Mouse (Mus musculus) intestine, embryonic 16.5 days (tissue): Measurements from ENCODE around the gene Rnaseh2a. TPM values are rescaled to one million over a fixed set of nuclear protein-coding genes. Genes with fewer than 3 reads are reported as not detected.

Experiments
- ATAC-seq: fragments of 200-750 bp; cut with Nextera tagmentation; 2 replicates; pipeline ENCODE4 v1.8.0; 2017; ENCODE audit warnings: moderate TSS enrichment, moderate library complexity
- H3K27ac ChIP-seq: fragments of 300-500 bp; sonication (generic); 2 replicates; pipeline ENCODE4 v1.5.1; 2014; ENCODE audit warnings: mild to moderate bottlenecking, low read length
- H3K27me3 ChIP-seq: fragments of 300-500 bp; sonication (generic); replicated peaks from 2 replicates; pipeline ENCODE4 v1.6.1; 2014; ENCODE audit warnings: low read length, control low read depth, mixed read lengths; ENCODE audit not compliant: control insufficient read depth, insufficient read depth
- H3K36me3 ChIP-seq: fragments of 300-500 bp; sonication (generic); 2 replicates; pipeline ENCODE4 v1.6.1; 2014; ENCODE audit warnings: low read length, control low read depth; ENCODE audit not compliant: control insufficient read depth, insufficient read depth
- H3K4me1 ChIP-seq: fragments of 300-500 bp; sonication (generic); 2 replicates; pipeline ENCODE4 v1.6.1; 2014; ENCODE audit warnings: low read length, control low read depth, mixed read lengths; ENCODE audit not compliant: control insufficient read depth, insufficient read depth
- H3K4me2 ChIP-seq: fragments of 300-500 bp; sonication (generic); 2 replicates; pipeline ENCODE4 v1.6.1; 2014; ENCODE audit warnings: low read depth, low read length, control low read depth
- H3K4me3 ChIP-seq: fragments of 300-500 bp; sonication (generic); 2 replicates; pipeline ENCODE4 v1.5.1; 2014; ENCODE audit warnings: mild to moderate bottlenecking, low read length
- H3K9ac ChIP-seq: fragments of 300-500 bp; sonication (generic); 2 replicates; pipeline ENCODE4 v1.6.1; 2014; ENCODE audit warnings: low read depth, low read length
- H3K9me3 ChIP-seq: fragments of 300-500 bp; sonication (generic); 2 replicates; pipeline ENCODE4 v1.6.1; 2016; ENCODE audit warnings: low read length, control low read depth; ENCODE audit not compliant: control insufficient read depth
- WGBS: fragments of 180-500 bp; shearing (Covaris S2); extraction: QIAGEN DNeasy Blood & Tissue Kit; methylation state at CpG from one replicate; pipeline ENCODE4 v1.1.7; 2014; 5-methylcytosine and 5-hydroxymethylcytosine counted together
- polyA plus RNA-seq: library from polyadenylated mRNA; unstranded; fragments of >200 nt; fragmentation: Nextera tagmentation; extraction: Ambion mirVana; gene quantifications from 2 replicates; pipeline ENCODE4 v1.2.1, GENCODE M21; 2015

Rnaseh2a gene
- polyA plus RNA-seq, 1 experiment from 2014 or later: 120 TPM

DNA sequence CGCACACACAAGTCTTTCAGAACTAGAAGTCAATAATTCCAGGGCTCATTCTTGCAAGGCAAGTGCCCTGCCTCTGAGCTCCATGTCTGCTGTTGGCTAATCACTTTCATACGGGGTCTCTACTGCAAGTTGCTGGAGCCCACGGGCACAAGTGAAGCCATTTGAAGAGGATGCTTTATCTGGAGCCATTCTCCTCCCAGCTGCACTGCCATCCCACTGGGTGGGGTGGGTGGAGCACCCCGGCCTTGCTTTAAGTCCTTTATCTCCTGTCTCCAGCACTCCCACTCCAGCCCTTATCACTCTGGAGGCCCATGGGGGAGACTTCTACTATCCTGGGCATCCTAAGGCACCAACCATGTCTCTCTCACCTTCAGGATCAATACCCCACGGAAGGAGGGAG lies 1.3 kb upstream of the Rnaseh2a start:
- H3K27me3 ChIP-seq: no peaks in the 10 kb centered on the region
- H3K4me1 ChIP-seq: peaks cover 33% of the 10 kb centered on the region
- ATAC-seq: no peak
- H3K4me3 ChIP-seq: peak overlapping the region; percentile 62
- peak overlapping the region; percentile 84 for H3K4me2 ChIP-seq
- no peak overlapping the region for H3K27ac ChIP-seq
- WGBS: 68% methylated on average over 5 of the region's 5 CpGs
- no peaks in the 10 kb centered on the region for H3K36me3 ChIP-seq
- no peaks in the 10 kb centered on the region for H3K9me3 ChIP-seq
- H3K9ac ChIP-seq: peak overlapping the region; percentile 80

GRCm38 (mm10) chr8:84970135-84970790 lies 696 bp upstream of the Rnaseh2a start:
- Histone ChIP-seq H3K27ac (peak overlapping the region; percentile 93), H3K4me2 (peak overlapping the region; percentile 84), H3K4me3 (peak overlapping the region; percentile 62), H3K9me3 (no peaks in the 10 kb centered on the region), H3K36me3 (no peaks in the 10 kb centered on the region), H3K27me3 (no peaks in the 10 kb centered on the region), H3K4me1 (peaks cover 30% of the 10 kb centered on the region), H3K9ac (peak overlapping the region; percentile 80)
- no peak for ATAC-seq
- 3% methylated on average over 21 of the region's 21 CpGs for WGBS

GRCm38 (mm10) chr8:84968650-84969049 lies 917 bp downstream of the Rnaseh2a start:
- peak overlapping the region; percentile 80 for H3K9ac ChIP-seq
- H3K4me1 ChIP-seq: peaks cover 31% of the 10 kb centered on the region
- H3K4me3 ChIP-seq: peak overlapping the region; percentile 62
- H3K9me3 ChIP-seq: no peaks in the 10 kb centered on the region
- WGBS: 5% methylated on average over 2 of the region's 2 CpGs
- H3K4me2 ChIP-seq: peak overlapping the region; percentile 84
- peak overlapping the region; percentile 93 for H3K27ac ChIP-seq
- no peaks in the 10 kb centered on the region for H3K36me3 ChIP-seq
- no peaks in the 10 kb centered on the region for H3K27me3 ChIP-seq
- no peak for ATAC-seq

DNA sequence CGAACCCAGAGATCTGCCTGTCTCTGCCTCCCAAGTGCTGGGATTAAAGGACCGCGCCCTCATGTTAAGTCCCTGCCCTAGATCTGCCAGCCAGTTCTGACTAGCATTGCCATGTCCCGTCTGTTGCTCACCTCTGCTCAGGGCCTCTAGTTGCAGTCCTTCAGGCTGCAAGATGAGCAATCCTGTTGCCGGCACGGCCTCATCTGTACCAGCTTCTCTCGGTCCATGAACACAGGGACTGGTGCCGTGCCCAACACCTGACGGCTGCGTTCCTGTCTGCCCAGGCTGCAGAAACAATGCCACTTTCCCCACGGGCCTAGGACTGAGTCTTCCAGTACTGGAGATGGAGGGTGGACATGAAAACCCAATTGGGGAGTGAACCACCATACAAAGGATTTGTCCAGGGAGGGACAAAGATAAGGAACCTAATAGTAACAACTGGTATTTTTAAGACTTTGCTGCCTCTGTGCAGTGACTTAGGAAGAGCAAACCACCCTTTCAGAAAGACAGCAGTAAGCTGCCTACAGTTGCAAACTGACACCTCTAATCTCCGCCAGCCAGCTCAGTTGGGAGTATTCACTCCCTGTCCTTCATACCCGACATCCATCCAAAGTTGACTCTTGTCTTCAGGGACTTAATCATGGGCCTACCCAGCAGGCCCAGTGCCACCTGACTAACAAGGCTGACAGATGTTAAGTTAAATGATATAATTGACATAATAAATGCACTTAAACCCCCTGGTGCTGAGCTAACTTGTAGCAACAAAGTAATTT lies 1.8 kb downstream of the Rnaseh2a start:
- Histone ChIP-seq H3K36me3 (no peaks in the 10 kb centered on the region), H3K4me1 (peaks cover 31% of the 10 kb centered on the region), H3K27ac (no peak overlapping the region), H3K27me3 (no peaks in the 10 kb centered on the region), H3K4me2 (peak overlapping the region; percentile 84; the same call in 1 of the 2 replicates), H3K9me3 (no peaks in the 10 kb centered on the region), H3K9ac (no peak overlapping the region), H3K4me3 (no peak overlapping the region)
- 88% methylated on average over 13 of the region's 13 CpGs for WGBS
- ATAC-seq: no peak

- Histone ChIP-seq H3K4me3 (no peak overlapping the region), H3K36me3 (0 out of 2 replicates have a peak, but pooled peaks cover 3% of the 10 kb centered on the region), H3K27ac (peak overlapping the region; percentile 50), H3K4me2 (no peak overlapping the region; the same call in 1 of the 2 replicates), H3K27me3 (no peaks in the 10 kb centered on the region), H3K9me3 (no peaks in the 10 kb centered on the region), H3K4me1 (peaks cover 31% of the 10 kb centered on the region), H3K9ac (peak overlapping the region; percentile 11; the same call in 1 of the 2 replicates)
- ATAC-seq: no peak
- WGBS: 33% methylated on average over 3 of the region's 3 CpGs
Observed at GRCm38 (mm10) chr8:84966603-84967002, 3.0 kb downstream of the Rnaseh2a start.

DNA sequence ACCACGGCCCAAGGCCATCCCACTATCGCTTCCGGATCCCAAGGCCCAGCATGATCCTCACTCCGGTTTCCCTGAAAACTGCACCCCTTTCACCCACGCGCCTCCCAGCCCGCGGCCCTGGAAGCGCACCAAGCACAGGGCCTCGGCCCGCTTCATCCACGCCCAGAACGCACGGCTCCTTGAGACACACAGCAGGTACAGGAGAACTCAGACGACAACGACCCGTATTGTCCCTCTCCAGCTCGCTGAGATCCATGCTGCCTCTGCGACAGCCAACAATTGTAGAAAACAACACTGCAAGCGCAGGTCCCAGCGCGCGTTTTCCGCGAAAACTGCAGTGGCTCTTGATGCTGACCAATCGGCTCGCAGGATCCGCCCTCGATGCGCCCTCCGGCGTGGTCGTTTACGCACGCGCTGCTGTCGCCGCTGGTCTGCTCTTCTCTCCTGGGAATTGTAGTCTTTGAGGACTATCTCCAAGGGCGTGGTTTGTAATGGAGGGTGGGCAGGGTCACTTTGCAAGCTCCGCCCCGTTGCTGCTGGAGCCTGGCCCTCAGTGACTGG lies 3.8 kb downstream of the Rnaseh2a start:
- Histone ChIP-seq H3K9ac (peak overlapping the region; percentile 77), H3K27ac (peak overlapping the region; percentile 72), H3K4me3 (peak overlapping the region; percentile 65), H3K27me3 (no peaks in the 10 kb centered on the region), H3K4me1 (peaks cover 26% of the 10 kb centered on the region), H3K4me2 (peak overlapping the region; percentile 93), H3K36me3 (0 out of 2 replicates have a peak, but pooled peaks cover 4% of the 10 kb centered on the region), H3K9me3 (no peaks in the 10 kb centered on the region)
- under 1% methylated on average over 41 of the region's 41 CpGs for WGBS
- ATAC-seq: peak; percentile 89

GRCm38 (mm10) chr8:84963952-84964351 lies 5.6 kb downstream of the Rnaseh2a start:
- H3K27me3 ChIP-seq: no peaks in the 10 kb centered on the region
- ATAC-seq: no peak
- no peak overlapping the region for H3K9ac ChIP-seq
- no peak overlapping the region for H3K4me3 ChIP-seq
- H3K9me3 ChIP-seq: no peaks in the 10 kb centered on the region
- H3K27ac ChIP-seq: no peak overlapping the region
- 0 out of 2 replicates have a peak, but pooled peaks cover 4% of the 10 kb centered on the region for H3K36me3 ChIP-seq
- H3K4me2 ChIP-seq: no peak overlapping the region
- H3K4me1 ChIP-seq: peaks cover 21% of the 10 kb centered on the region
- 84% methylated on average over 4 of the region's 4 CpGs for WGBS

GRCm38 (mm10) chr8:84959811-84960210 lies 9.8 kb downstream of the Rnaseh2a start:
- Histone ChIP-seq H3K4me1 (peaks cover 1% of the 10 kb centered on the region), H3K9me3 (no peaks in the 10 kb centered on the region), H3K4me2 (no peak overlapping the region), H3K27me3 (no peaks in the 10 kb centered on the region), H3K9ac (no peak overlapping the region), H3K4me3 (no peak overlapping the region), H3K36me3 (peaks cover 4% of the 10 kb centered on the region; the same call in 1 of the 2 replicates), H3K27ac (no peak overlapping the region)
- no peak for ATAC-seq
- WGBS: 91% methylated on average over 7 of the region's 7 CpGs

- Histone ChIP-seq H3K4me3 (no peak overlapping the region), H3K36me3 (peaks cover 2% of the 10 kb centered on the region; the same call in 1 of the 2 replicates), H3K27me3 (no peaks in the 10 kb centered on the region; the same call in 1 of the 2 replicates), H3K9ac (no peak overlapping the region), H3K27ac (no peak overlapping the region), H3K4me1 (no peaks in the 10 kb centered on the region), H3K9me3 (no peaks in the 10 kb centered on the region), H3K4me2 (no peak overlapping the region)
- WGBS: 48% methylated on average over 2 of the region's 2 CpGs
- ATAC-seq: no peak
Observed at GRCm38 (mm10) chr8:84956768-84957167, 12.8 kb downstream of the Rnaseh2a start.
